Mouse (Mus musculus): Measurements from ENCODE around the gene 1700003E16Rik.

- TF ChIP-seq CTCF (IDR thresholded peaks at IDR 0.05; ENCODE audit: borderline replicate concordance, insufficient read depth, low read depth, low read length) (no peak; the same call in 1 of the 2 replicates), POLR2A (IDR thresholded peaks at IDR 0.05; ENCODE audit: borderline replicate concordance, insufficient read depth, low read length) (peak; percentile 94)
These were observed 47.2 kb upstream of the 1700003E16Rik start, which contains the start of gene Mrpl53 for GRCm38 (mm10) chr6:83108762-83109668.
